Mouse (Mus musculus) myocyte (in vitro differentiated cells): ENCODE measurements around the gene Fgf13. TPM values are rescaled to one million over a fixed set of nuclear protein-coding genes. Genes with fewer than 3 reads are reported as not detected.

ENCODE experiments used
- H3K27me3 ChIP-seq: one replicate; pipeline ENCODE4 v1.6.1; 2011; ENCODE audit not compliant: control insufficient read depth, insufficient read depth, insufficient read length
- H3K36me3 ChIP-seq: one replicate; pipeline ENCODE4 v1.6.1; 2011; ENCODE audit not compliant: control insufficient read depth, insufficient read depth
- H3K4me2 ChIP-seq: one replicate; pipeline ENCODE4 v1.6.1; 2011; ENCODE audit warnings: low read depth, control low read depth
- H3K4me3 ChIP-seq: one replicate; pipeline ENCODE4 v1.5.1; 2011; ENCODE audit warnings: mild to moderate bottlenecking, control low read depth, moderate library complexity
- H3K79me2 ChIP-seq: one replicate; pipeline ENCODE4 v1.6.1; 2011; ENCODE audit not compliant: control insufficient read depth, insufficient read depth
- H3ac ChIP-seq: one replicate; pipeline ENCODE4 v1.6.1; 2011; ENCODE audit not compliant: control insufficient read depth, insufficient read length
- CEBPB ChIP-seq: IDR thresholded peaks from 2 replicates; pipeline ENCODE4 v1.6.1; 2011; ENCODE audit warnings: mild to moderate bottlenecking, moderate library complexity; ENCODE audit not compliant: poor library complexity, insufficient read depth, severe bottlenecking
- E2F4 ChIP-seq: IDR thresholded peaks from one replicate; pipeline ENCODE4 v1.6.1; 2011; ENCODE audit warnings: mild to moderate bottlenecking, control low read depth, moderate library complexity; ENCODE audit not compliant: insufficient read depth
- MAX ChIP-seq: IDR thresholded peaks from one replicate; pipeline ENCODE4 v1.6.1; 2011; ENCODE audit warnings: low read depth, mild to moderate bottlenecking, control low read depth
- MYOD1 ChIP-seq, 3 experiments: IDR thresholded peaks; one replicate each; pipeline ENCODE4 v1.6.1; 2011; ENCODE audit warnings: control low read depth in 2 of 3, low read depth in 2 of 3, mild to moderate bottlenecking in 2 of 3, moderate library complexity in 1 of 3; ENCODE audit not compliant: insufficient read length in 2 of 3, control insufficient read depth in 1 of 3
- MYOG ChIP-seq, 3 experiments: IDR thresholded peaks; one replicate each; pipeline ENCODE4 v1.6.1; 2011; ENCODE audit warnings: control low read depth in 2 of 3, low read depth in 2 of 3, mild to moderate bottlenecking in 2 of 3; ENCODE audit not compliant: insufficient read length in 2 of 3, control insufficient read depth in 1 of 3, insufficient read depth in 1 of 3
- POLR2A ChIP-seq: IDR thresholded peaks from one replicate; pipeline ENCODE4 v1.6.1; 2011; ENCODE audit warnings: low read depth, mild to moderate bottlenecking, control low read depth, moderate library complexity; ENCODE audit not compliant: insufficient read length
- POLR2AphosphoS2 ChIP-seq: IDR thresholded peaks from one replicate; pipeline ENCODE4 v1.6.1; 2011; ENCODE audit warnings: low read depth, control low read depth; ENCODE audit not compliant: insufficient read length
- REST ChIP-seq: IDR thresholded peaks from one replicate; pipeline ENCODE4 v1.6.1; 2011; ENCODE audit warnings: mild to moderate bottlenecking, control low read depth, moderate library complexity; ENCODE audit not compliant: insufficient read depth, insufficient read length
- SRF ChIP-seq: IDR thresholded peaks from one replicate; pipeline ENCODE4 v1.6.1; 2011; ENCODE audit warnings: low read depth; ENCODE audit not compliant: control insufficient read depth, insufficient read length
- TCF12 ChIP-seq: IDR thresholded peaks from one replicate; pipeline ENCODE4 v1.6.1; 2011; ENCODE audit warnings: mild to moderate bottlenecking, control low read depth; ENCODE audit not compliant: poor library complexity, insufficient read depth, severe bottlenecking
- TCF3 ChIP-seq: IDR thresholded peaks from one replicate; pipeline ENCODE4 v1.6.1; 2011; ENCODE audit warnings: low read depth, control low read depth; ENCODE audit not compliant: insufficient read length
- USF1 ChIP-seq: IDR thresholded peaks from one replicate; pipeline ENCODE4 v1.6.1; 2011; ENCODE audit warnings: low read depth, mild to moderate bottlenecking, control low read depth, moderate library complexity
- polyA plus RNA-seq: library from polyadenylated mRNA; unstranded; fragments of >200 nt; fragmentation: generic; extraction: Trizol; gene quantifications from one replicate; pipeline ENCODE4 v1.2.1, GENCODE M21; 2012; ENCODE audit warnings: missing spikeins

Fgf13 gene
- polyA plus RNA-seq, 1 experiment, result 2.0 TPM

DNA sequence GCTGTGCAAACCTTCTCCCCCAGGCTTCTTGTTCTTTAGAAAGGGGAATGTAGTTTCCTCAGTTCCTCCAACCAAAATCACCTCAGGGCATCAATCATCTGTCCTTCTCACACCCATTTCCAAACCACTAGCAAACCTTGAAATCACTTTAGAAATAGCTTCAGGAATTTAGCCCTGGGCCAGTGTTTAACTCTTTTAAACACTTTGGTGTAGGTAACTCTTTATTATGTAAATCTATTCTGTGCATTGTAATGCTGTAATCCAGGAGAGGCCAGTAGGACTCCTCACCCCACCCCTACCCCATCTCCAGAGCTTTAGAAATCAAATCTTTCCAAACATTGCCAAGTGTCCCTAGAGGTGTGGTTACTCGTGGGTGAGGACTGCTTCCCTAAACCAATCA is 74.5 kb downstream of the Fgf13 start:
- no peaks in the 10 kb centered on the region for H3K27me3 ChIP-seq
- no peak overlapping the region for H3ac ChIP-seq
- no peaks in the 10 kb centered on the region for H3K79me2 ChIP-seq
- H3K4me2 ChIP-seq, result no peak overlapping the region
- H3K4me3 ChIP-seq, result no peak overlapping the region
- TF ChIP-seq USF1, result no peak
- TF ChIP-seq POLR2A, result no peak
- TF ChIP-seq E2F4, result no peak
- TF ChIP-seq TCF12, result no peak
- TF ChIP-seq TCF3, result no peak
- TF ChIP-seq MYOG (IDR thresholded peaks at IDR 0.05; ENCODE audit: control insufficient read depth in 1 of 3, insufficient read depth in 1 of 3, insufficient read length in 2 of 3, low read depth in 2 of 3), result no peak
- TF ChIP-seq MAX, result no peak
- no peaks in the 10 kb centered on the region for H3K36me3 ChIP-seq

DNA sequence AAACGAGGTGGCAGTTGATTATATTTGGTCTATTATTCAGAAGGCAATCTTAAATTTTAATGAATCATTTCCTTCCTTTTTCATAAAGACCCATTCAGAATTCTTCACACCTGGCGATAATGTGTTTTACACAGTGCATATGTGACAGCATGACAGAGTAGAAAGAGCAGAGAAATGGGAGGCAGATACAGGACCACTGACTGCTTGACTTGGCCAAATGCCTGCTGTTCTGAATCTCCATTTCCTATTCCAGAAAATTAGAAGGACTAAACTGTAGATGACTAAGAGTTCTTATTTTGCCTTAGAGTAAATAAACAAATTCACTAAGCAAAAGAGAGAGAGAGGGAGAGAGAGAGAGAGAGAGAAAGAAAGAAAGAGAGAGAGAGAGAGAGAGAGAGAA is 82.4 kb downstream of the Fgf13 start:
- TF ChIP-seq POLR2AphosphoS2, result no peak
- no peak for TF ChIP-seq MAX
- no peak for TF ChIP-seq USF1
- TF ChIP-seq MYOD1 (IDR thresholded peaks at IDR 0.05; ENCODE audit: control insufficient read depth in 1 of 3, insufficient read length in 2 of 3, low read depth in 2 of 3), result no peak
- no peak for TF ChIP-seq SRF
- no peak for TF ChIP-seq POLR2A
- Histone ChIP-seq H3K36me3 (no peaks in the 10 kb centered on the region), H3ac (no peak overlapping the region), H3K27me3 (no peaks in the 10 kb centered on the region), H3K79me2 (no peaks in the 10 kb centered on the region), H3K4me3 (no peak overlapping the region), H3K4me2 (no peak overlapping the region)

DNA sequence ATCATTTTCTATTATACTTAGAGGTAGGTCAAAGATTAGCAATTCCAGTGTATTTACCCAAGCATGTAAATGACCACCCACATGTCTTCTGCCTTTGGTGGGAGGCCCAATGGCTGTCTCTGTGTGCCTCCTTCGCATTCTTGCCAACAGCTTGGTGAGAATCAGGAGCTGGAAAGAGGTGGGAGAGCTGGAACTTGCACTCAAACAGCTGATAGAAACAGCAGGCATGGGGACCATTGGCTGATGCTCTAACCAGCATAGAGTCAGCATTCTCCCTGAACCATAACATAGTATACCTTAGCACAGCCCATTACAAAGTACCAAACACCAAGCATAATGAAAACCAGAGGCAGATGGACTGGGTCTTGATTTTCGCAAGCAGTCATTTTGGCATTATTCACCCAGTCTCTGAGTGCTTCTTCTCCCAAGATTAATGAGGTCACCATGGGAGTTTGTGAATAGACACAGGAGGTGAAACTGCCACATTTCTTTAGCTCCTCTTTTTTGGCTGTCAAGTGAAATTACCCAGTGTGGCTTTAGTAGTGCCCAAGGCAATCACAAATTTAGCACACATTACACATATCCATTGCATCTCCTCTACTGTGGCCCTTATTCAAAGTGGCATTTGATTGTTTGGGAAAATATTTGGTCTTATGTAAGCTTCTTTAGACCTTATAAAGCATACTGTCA is 165.1 kb downstream of the Fgf13 start:
- Histone ChIP-seq H3K79me2 (no peaks in the 10 kb centered on the region), H3K4me2 (no peak overlapping the region), H3K4me3 (no peak overlapping the region), H3K36me3 (no peaks in the 10 kb centered on the region), H3ac (no peak overlapping the region), H3K27me3 (no peaks in the 10 kb centered on the region)
- TF ChIP-seq TCF3, result no peak
- no peak for TF ChIP-seq USF1
- no peak for TF ChIP-seq REST

DNA sequence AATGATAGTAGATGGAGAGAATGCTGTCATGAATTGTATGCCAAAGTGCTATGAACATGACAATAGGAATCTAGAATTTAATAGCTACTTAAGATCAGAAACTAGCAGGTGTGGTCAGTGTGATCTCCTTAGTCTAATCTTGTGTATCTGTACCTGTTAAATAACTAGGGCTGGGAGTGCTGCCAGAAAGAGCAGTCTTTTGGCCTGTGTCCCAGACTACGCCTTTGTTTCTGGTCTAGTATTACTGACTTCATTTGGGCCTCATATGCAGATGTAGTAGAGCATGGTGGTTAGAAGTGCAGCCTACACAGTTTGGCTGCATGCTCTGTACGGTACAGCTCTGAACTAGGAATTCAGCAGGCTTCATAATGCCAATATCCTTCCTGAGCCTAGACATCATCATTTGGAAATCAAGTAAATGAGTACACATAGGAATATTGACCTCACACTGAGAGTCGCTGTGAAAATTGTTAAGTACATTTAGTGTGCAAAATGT is 276.9 kb downstream of the Fgf13 start:
- H3K4me2 ChIP-seq, result no peak overlapping the region
- no peak overlapping the region for H3K4me3 ChIP-seq

DNA sequence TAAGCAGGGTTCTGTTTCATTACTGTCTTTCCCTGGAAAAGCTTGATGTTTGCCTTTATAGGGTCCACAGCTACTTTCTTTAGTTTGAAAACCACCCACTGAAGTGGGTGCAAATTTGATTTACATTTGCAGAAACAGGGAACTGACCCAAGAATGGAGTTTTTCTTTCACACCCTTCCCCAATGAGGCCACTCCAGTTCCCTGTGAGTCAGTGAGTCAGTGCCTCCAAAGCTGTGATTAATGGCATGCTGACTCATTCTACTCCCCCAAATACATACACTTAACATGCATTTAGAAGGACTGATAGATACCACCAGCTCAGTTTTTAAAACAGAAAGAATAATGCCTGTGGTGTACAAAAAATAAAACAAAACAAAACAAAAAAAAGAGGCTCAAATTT is 316.3 kb downstream of the Fgf13 start:
- TF ChIP-seq E2F4, result no peak
- no peak for TF ChIP-seq MAX
- TF ChIP-seq MYOD1 (IDR thresholded peaks at IDR 0.05; ENCODE audit: control insufficient read depth in 1 of 3, insufficient read length in 2 of 3, low read depth in 2 of 3), result no peak
- no peak for TF ChIP-seq CEBPB
- Histone ChIP-seq H3K27me3 (no peaks in the 10 kb centered on the region), H3K4me2 (no peak overlapping the region), H3ac (no peak overlapping the region), H3K79me2 (no peaks in the 10 kb centered on the region), H3K36me3 (no peaks in the 10 kb centered on the region), H3K4me3 (no peak overlapping the region)

More for the DNA sequence above, 276.9 kb downstream of the Fgf13 start:
- H3K27me3 ChIP-seq, result no peaks in the 10 kb centered on the region
- H3K36me3 ChIP-seq, result no peaks in the 10 kb centered on the region
- H3ac ChIP-seq, result no peak overlapping the region
- no peaks in the 10 kb centered on the region for H3K79me2 ChIP-seq
- no peak for TF ChIP-seq MAX
- no peak for TF ChIP-seq CEBPB
- no peak for TF ChIP-seq POLR2AphosphoS2
- no peak for TF ChIP-seq MYOD1 (IDR thresholded peaks at IDR 0.05; ENCODE audit: control insufficient read depth in 1 of 3, insufficient read length in 2 of 3, low read depth in 2 of 3)
- TF ChIP-seq MYOG (IDR thresholded peaks at IDR 0.05; ENCODE audit: control insufficient read depth in 1 of 3, insufficient read depth in 1 of 3, insufficient read length in 2 of 3, low read depth in 2 of 3), result no peak
- TF ChIP-seq USF1, result no peak
- TF ChIP-seq REST, result no peak
- no peak for TF ChIP-seq E2F4

DNA sequence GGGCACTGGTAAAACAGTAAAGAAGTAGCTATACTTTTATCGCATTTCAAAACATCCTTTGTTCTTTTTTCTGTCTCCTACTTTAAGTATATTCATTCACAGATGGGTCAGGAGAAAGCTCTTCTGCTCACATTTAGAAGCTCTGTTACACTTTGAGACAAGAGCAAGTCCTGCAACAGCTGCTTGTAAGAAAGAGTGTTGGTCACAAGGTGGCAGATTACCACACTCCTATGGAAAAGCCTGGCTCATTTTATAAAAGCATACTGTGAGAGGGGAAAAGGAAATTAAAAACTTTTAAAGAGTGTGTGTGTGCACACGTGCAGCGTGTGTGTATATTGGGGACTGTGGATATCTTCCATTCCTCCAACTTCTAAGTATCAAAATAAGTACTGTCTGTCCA is 324.1 kb downstream of the Fgf13 start:
- H3K27me3 ChIP-seq, result no peaks in the 10 kb centered on the region
- no peak overlapping the region for H3ac ChIP-seq
- H3K4me3 ChIP-seq, result no peak overlapping the region
- H3K79me2 ChIP-seq, result no peaks in the 10 kb centered on the region
- TF ChIP-seq POLR2A, result no peak
- no peak for TF ChIP-seq TCF3
- no peak for TF ChIP-seq MAX
- TF ChIP-seq E2F4, result no peak
- no peak for TF ChIP-seq POLR2AphosphoS2
- TF ChIP-seq USF1, result no peak
- TF ChIP-seq MYOD1 (IDR thresholded peaks at IDR 0.05; ENCODE audit: control insufficient read depth in 1 of 3, insufficient read length in 2 of 3, low read depth in 2 of 3), result no peak
- no peak for TF ChIP-seq MYOG (IDR thresholded peaks at IDR 0.05; ENCODE audit: control insufficient read depth in 1 of 3, insufficient read depth in 1 of 3, insufficient read length in 2 of 3, low read depth in 2 of 3)
- no peak for TF ChIP-seq TCF12
- TF ChIP-seq REST, result no peak
- TF ChIP-seq SRF, result no peak
- no peak for TF ChIP-seq CEBPB
- no peak overlapping the region for H3K4me2 ChIP-seq
- H3K36me3 ChIP-seq, result no peaks in the 10 kb centered on the region
